Mouse (Mus musculus) left cerebral cortex, postnatal 25 days (tissue): Measurements from ENCODE around the gene 2300009A05Rik. TPM values are rescaled to one million over a fixed set of nuclear protein-coding genes. Genes with fewer than 3 reads are reported as not detected.

Experiments used
- DNase-seq, 2 experiments: peaks; one replicate each; pipeline ENCODE4 v3.0.0; 2022; ENCODE audit warnings: low spot score in 2 of 2, mixed read lengths in 1 of 2
- intact Hi-C: fragments of 180-260 bp; cut with DNase I; formaldehyde crosslinking; loops from one replicate; pipeline ENCODE4 v1.15.1; 2025
- total RNA-seq, 2 experiments: library from RNA; stranded (reverse); gene quantifications; 2 replicates each; pipeline ENCODE4 v1.2.3; 2021

Gene 2300009A05Rik
- total RNA-seq, 2 experiments from 2014 or later: 23.3 to 26.6 TPM

DNA sequence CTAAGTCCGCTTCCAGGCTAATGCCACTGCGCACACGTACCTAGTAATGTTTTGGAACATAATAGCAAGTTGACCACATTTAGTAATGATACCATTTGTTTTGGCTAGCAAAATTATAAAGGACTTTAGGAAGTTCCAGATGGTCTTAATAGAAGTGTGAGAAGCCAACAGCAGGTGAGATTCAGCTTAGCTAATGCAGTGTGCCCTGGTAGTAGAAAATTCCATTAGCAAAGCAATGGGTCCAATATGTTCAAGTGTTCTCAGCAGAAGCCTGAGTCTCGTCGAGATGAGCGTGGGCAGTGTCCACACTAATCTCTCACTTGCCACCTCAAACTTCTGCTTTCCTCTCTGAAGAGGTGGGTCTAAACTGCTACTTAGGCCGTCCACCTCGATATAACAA, 49.0 kb downstream of the 2300009A05Rik start:
- intact Hi-C loops: no loop called here
- no peak for DNase-seq

- no peak for DNase-seq
- intact Hi-C loops: no loop called here
Measured at GRCm38 (mm10) chr9:63349241-63349640, 49.8 kb downstream of the 2300009A05Rik start.

GRCm38 (mm10) chr9:63348146-63348545, 50.9 kb downstream of the 2300009A05Rik start:
- intact Hi-C loops: no loop called here

DNA sequence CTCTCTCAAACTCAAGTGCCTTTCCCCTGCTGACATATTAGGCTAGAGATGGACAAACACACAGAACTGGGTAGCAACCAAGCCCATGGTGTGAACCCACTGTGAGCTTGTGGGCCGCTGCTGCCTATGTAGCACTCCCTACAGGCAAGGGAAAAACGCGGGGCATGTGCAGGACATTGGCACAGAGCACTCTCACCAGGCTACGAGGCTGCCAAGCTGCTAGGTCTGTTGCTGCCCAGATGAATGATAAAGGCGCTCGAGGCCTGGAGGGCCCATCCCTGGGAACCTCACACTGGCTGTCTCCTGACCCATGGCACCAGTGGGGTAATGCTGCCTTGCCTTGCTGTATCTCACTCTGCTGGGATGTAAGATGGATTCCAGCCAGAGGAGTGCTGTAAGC, 53.0 kb downstream of the 2300009A05Rik start:
- intact Hi-C loops: no loop called here
- no peak for DNase-seq

More at GRCm38 (mm10) chr9:63348146-63348545, 50.9 kb downstream of the 2300009A05Rik start:
- no peak for DNase-seq

Other genes starting within 250 kb of the 2300009A05Rik start
- 10 to 100 TPM; 29.8 to 30.6 TPM for gene Map2k5, start 21.3 kb downstream of the 2300009A05Rik start, total RNA-seq
- under 1 TPM in 1 of 2 experiments, not detected in 1; 0.14 TPM for gene Iqch, start 203.2 kb upstream of the 2300009A05Rik start, total RNA-seq
- 10 to 100 TPM; 51.2 to 51.3 TPM for gene Aagab, start 203.4 kb upstream of the 2300009A05Rik start, total RNA-seq